Mouse (Mus musculus) forebrain, embryonic 10.5 days (tissue): ENCODE measurements around the gene Hc. TPM values are rescaled to one million over a fixed set of nuclear protein-coding genes. Genes with fewer than 3 reads are reported as not detected.
A peak's percentile ranks its signal among the peaks of the same experiment; 100 is the strongest.

Experiments used
- DNase-seq: peaks from one replicate; pipeline ENCODE4 v3.0.0-alpha.2; 2017; ENCODE audit warnings: low spot score; ENCODE audit errors: extremely low spot score
- H3K27ac ChIP-seq: fragments of 300-500 bp; sonication (generic); 2 replicates; pipeline ENCODE4 v1.5.1; 2016; ENCODE audit warnings: mild to moderate bottlenecking
- H3K27me3 ChIP-seq: fragments of 300-500 bp; sonication (generic); 2 replicates; pipeline ENCODE4 v1.6.1; 2016; ENCODE audit warnings: mild to moderate bottlenecking; ENCODE audit not compliant: poor library complexity, severe bottlenecking
- H3K36me3 ChIP-seq: fragments of 300-500 bp; sonication (generic); replicated peaks from 2 replicates; pipeline ENCODE4 v1.6.1; 2016; ENCODE audit warnings: mild to moderate bottlenecking, moderate library complexity
- H3K4me1 ChIP-seq: fragments of 300-500 bp; sonication (generic); 2 replicates; pipeline ENCODE4 v1.6.1; 2016
- H3K4me3 ChIP-seq: fragments of 300-500 bp; sonication (generic); 2 replicates; pipeline ENCODE4 v1.5.1; 2016; ENCODE audit warnings: mild to moderate bottlenecking, moderate library complexity
- H3K9me3 ChIP-seq: fragments of 300-500 bp; sonication (generic); 2 replicates; pipeline ENCODE4 v1.6.1; 2016; ENCODE audit warnings: mild to moderate bottlenecking, moderate library complexity
- WGBS: fragments of 180-500 bp; shearing (Covaris S2); methylation state at CpG from one replicate; pipeline ENCODE4 v1.1.7; 2016; 5-methylcytosine and 5-hydroxymethylcytosine counted together
- polyA plus RNA-seq: library from polyadenylated mRNA; unstranded; fragments of >200 nt; fragmentation: Nextera tagmentation; extraction: Ambion mirVana; gene quantifications from 2 replicates; pipeline ENCODE4 v1.2.1, GENCODE M21; 2016

Hc gene
- polyA plus RNA-seq, 1 experiment from 2014 or later, result 0.42 TPM

DNA sequence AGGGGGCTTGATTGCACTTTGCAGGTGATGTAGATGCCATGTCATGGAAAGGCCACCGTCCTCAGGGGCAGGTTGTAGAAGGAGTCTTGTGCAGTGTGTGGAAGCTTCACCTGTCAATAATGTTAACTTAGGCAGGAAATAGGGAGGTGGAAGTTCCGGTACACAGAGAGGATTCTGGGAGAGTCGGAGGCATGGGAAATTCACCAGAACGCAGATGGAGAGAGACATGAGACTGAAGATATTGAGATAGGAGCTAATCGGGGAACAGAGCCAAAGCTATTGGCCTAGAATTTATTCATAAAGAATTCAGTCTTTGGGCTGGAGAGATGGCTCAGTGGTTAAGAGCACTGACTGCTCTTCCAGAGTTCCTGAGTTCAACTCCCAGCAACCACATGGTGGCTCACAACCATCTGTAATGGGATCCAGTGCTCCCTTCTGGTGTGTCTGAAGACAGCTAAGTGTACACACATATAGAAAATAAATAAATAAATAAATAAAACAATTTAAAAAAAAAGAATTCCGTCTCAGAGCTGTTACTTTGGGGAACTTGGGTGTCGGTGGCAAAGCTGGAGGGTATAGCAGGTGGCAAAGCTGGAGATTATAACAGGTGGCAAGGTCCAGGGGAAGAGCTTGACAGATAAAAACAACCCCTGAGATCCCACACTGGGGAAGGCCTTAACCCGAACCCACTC is 94.8 kb downstream of the Hc start:
- no peak for DNase-seq
- Histone ChIP-seq H3K9me3 (no peaks in the 10 kb centered on the region), H3K27ac (no peak overlapping the region), H3K27me3 (peaks cover 4% of the 10 kb centered on the region), H3K36me3 (no peaks in the 10 kb centered on the region), H3K4me3 (no peak overlapping the region), H3K4me1 (peaks cover 28% of the 10 kb centered on the region)
- 90% methylated on average over 8 of the region's 8 CpGs for WGBS

DNA sequence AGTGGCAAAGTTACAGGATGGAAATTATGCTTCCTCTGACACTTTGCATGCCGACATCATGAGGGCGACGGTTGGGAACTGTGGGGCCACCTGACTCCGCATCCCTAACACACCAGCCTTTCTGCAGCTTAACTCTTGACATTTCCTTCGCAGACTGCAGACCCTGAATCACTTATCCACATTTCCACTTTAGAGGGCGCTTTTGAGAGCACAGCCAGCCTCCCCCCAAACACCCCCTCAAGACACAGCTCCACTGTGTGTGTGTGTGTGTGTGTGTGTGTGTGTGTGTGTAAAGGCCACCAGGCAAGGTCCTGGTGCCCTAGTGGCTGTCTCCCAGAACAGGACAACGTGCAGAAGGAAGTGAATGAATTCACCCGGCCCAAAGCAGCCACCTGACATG is 95.4 kb downstream of the Hc start:
- WGBS, result 77% methylated on average over 8 of the region's 8 CpGs
- peaks cover 10% of the 10 kb centered on the region for H3K27me3 ChIP-seq
- no peak overlapping the region for H3K4me3 ChIP-seq
- no peaks in the 10 kb centered on the region for H3K9me3 ChIP-seq
- H3K4me1 ChIP-seq, result peaks cover 32% of the 10 kb centered on the region
- no peaks in the 10 kb centered on the region for H3K36me3 ChIP-seq
- H3K27ac ChIP-seq, result no peak overlapping the region
- no peak for DNase-seq

DNA sequence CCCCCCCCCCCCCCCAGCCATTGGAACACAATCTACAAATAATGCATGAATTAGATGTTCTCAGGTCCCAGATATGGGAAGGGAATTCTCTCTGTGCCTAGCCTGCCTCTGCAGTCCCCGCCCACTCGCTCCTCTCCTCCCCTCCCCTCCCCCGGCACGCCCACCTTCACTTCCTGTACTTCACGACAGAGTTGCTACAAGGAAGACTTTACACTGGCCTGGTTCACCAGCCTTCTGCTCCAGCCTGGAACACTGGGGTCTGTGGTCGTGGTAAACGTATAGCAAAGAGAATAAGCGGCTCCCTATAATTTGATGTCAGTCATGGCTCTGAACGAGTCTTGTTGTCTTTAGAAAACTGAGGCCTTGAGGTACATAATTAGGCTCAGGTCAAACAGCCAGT is 95.9 kb downstream of the Hc start:
- Histone ChIP-seq H3K27ac (no peak overlapping the region), H3K27me3 (peaks cover 15% of the 10 kb centered on the region), H3K9me3 (no peaks in the 10 kb centered on the region), H3K36me3 (no peaks in the 10 kb centered on the region), H3K4me3 (no peak overlapping the region), H3K4me1 (peaks cover 32% of the 10 kb centered on the region)
- 47% methylated on average over 9 of the region's 9 CpGs for WGBS
- peak; percentile 43 for DNase-seq

DNA sequence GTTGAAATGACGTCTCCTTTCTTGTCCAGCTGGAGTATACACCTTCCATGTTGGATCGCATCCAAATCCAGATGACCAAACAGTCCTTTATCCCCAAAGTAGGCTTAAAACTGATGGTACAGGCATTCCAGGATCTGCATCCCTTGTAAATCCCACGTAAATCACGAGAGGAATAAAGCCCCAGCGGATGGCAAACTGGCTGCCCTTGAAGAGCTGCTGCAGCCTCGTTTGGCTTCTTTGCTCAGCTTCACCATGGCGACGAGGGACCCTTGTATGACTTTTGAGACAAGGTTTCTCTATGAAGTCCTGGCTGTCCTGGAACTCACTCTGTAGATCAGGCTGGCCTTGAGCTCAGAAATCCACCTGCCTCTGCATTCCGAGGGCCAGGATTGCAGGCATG is 96.6 kb downstream of the Hc start:
- Histone ChIP-seq H3K4me1 (peaks cover 32% of the 10 kb centered on the region), H3K36me3 (no peaks in the 10 kb centered on the region), H3K9me3 (no peaks in the 10 kb centered on the region), H3K27ac (no peak overlapping the region), H3K27me3 (peaks cover 21% of the 10 kb centered on the region), H3K4me3 (no peak overlapping the region)
- no peak for DNase-seq
- WGBS, result 83% methylated on average over 9 of the region's 9 CpGs

DNA sequence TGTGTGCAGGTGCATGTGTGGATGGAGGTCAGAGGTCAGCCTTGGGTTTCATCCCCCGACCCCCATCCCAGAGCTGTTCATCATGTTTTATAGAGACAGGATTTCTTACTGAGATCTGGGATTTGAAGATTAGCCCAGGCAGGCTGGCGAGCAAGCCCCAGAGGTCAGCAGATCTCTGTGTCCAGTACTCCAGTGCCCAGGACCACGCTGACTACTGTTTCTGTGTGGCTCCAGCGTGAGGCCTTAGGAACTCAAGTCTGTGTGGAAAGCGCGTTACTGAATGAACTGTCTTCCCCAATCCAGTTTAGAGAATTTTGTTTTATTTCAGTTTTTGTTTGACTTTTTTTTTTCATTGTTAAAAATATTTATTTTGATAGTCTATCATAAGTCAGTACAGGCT is 97.0 kb downstream of the Hc start:
- WGBS, result 89% methylated on average over 6 of the region's 6 CpGs
- Histone ChIP-seq H3K27me3 (peaks cover 22% of the 10 kb centered on the region), H3K36me3 (no peaks in the 10 kb centered on the region), H3K4me1 (peaks cover 32% of the 10 kb centered on the region), H3K4me3 (no peak overlapping the region), H3K27ac (no peak overlapping the region), H3K9me3 (no peaks in the 10 kb centered on the region)
- no peak for DNase-seq

DNA sequence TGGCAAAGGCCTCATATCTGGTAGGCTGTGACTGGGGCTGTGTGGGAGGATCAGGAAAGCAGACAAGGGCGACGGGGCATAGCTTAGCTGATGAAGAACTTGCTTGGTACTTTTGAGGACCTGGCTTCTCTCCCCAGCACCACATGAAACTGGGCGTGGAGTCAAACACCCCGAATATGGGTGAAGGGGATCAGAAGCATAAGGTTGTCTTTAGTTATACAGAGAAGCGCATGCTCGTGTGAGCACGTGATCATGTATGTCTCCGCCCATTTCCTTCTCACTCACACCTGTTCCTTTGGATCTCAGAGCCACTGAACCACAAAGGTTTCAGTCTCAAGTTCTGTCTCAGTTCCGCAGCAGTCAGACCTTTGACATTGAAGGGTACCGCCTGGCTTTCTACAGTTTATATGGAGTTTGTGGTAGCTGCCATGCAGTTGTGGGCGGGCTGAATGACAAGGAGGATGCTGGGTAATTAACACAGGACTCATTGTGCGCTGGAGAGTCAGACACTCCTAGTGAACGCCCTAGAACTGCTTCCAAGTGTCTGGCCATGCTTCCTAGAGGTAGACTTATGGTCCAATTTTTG is 97.8 kb downstream of the Hc start:
- no peak overlapping the region for H3K27ac ChIP-seq
- H3K36me3 ChIP-seq, result no peaks in the 10 kb centered on the region
- H3K9me3 ChIP-seq, result no peaks in the 10 kb centered on the region
- no peak for DNase-seq
- H3K4me3 ChIP-seq, result no peak overlapping the region
- H3K4me1 ChIP-seq, result peaks cover 32% of the 10 kb centered on the region
- peaks cover 22% of the 10 kb centered on the region for H3K27me3 ChIP-seq
- 86% methylated on average over 13 of the region's 13 CpGs for WGBS

DNA sequence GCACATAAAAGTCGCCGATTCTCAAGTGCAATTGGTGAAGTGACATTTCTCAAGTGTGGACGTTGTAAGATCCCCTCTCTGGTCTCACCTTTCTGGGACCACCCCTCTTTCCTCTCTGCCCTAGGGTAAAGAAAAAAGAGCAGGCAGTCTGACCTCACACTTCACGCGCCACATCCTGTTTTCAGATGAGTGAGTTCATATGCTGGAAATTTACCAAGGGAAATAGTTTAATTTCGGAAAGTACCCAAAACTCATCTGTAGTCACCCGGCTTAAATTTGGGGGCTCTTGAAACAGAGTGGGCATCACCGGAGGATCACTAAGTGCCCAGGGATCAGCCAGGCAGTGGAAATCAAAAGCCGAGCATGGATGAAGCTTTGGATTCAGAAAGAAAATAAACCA is 98.3 kb downstream of the Hc start:
- DNase-seq, result no peak
- no peak overlapping the region for H3K27ac ChIP-seq
- no peak overlapping the region for H3K4me3 ChIP-seq
- H3K4me1 ChIP-seq, result peaks cover 32% of the 10 kb centered on the region
- H3K9me3 ChIP-seq, result no peaks in the 10 kb centered on the region
- no peaks in the 10 kb centered on the region for H3K36me3 ChIP-seq
- peaks cover 22% of the 10 kb centered on the region for H3K27me3 ChIP-seq
- WGBS, result 89% methylated on average over 9 of the region's 9 CpGs

DNA sequence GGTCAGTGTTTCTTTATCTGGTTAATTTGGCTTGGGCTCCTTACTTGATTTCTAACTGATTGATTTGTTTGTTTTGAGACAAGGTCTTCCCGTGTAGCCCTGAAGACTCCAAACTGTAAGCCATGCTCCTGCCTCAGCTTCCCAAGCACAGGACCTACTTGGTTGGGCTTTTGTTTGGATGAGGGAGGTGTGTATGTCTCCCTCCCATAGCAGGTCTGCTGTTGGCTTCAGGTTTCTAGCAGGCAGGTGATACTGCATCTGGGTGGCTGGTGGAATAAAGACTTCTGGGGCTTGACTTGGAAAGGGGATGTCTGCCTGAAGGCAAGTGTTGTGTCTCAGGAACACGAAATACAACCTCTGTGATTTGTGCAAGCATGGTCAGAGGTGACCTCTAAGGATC is 99.0 kb downstream of the Hc start:
- Histone ChIP-seq H3K4me1 (peaks cover 32% of the 10 kb centered on the region), H3K27ac (no peak overlapping the region), H3K9me3 (no peaks in the 10 kb centered on the region), H3K4me3 (no peak overlapping the region), H3K27me3 (peaks cover 22% of the 10 kb centered on the region), H3K36me3 (no peaks in the 10 kb centered on the region)
- 86% methylated on average over 2 of the region's 2 CpGs for WGBS
- no peak for DNase-seq

DNA sequence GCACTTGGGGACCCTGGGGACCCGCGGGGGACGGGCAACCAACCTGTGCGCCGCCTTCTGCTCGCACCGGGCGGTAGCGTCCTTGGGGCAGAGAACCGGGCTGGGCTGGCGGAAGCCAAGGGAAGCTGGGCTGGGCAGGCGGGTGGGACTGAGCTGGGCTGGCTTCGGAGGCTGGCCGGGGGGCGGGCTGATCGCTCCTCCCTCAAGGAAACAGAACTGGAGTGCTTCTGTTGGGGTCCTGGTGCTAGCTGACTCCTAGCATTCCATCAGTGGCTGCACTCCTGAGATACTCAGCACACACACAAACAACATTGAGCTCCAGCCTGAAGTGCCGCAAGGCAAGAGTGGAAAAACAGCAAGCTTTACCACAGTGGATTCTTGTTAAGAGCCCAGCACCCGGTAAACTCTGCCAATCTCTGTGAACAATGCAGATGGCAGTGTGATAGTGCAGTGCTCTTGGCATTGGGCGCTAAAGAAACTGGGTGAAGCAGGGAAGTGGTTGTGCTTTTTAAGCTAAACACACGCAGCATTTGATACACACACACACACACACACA is 99.7 kb downstream of the Hc start, which contains the start of gene Traf1:
Traf1 (minus strand) TSS at position 292 of the 556 bp plus-strand sequence.
- 22% methylated on average over 20 of the region's 20 CpGs for WGBS
- Histone ChIP-seq H3K27me3 (peaks cover 22% of the 10 kb centered on the region), H3K4me3 (peak within 1 kb of the TSS; percentile 35), H3K9me3 (no peaks in the 10 kb centered on the region), H3K36me3 (no peaks in the 10 kb centered on the region), H3K27ac (peak within 1 kb of the TSS; percentile 53; the same call in 1 of the 2 replicates), H3K4me1 (peaks cover 32% of the 10 kb centered on the region)
- DNase-seq, result no peak

DNA sequence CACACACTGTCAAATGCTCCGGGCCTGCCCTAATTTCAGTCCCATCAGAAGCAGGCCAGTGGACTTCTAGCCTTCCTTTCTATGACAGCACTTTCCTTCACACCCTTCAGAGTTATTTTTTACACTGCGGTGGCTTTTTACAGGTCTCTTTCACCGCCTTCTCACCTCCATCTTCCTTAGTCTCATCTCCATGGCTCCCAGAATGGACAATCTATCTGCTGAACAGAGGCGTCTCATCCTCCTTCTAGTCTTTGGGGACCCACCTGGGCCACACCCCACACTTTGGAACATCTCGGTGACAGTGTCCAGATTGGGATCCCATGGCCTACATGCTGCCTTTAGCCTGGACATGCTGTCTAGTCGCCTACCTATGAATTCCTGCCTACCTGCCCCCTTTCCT is 100.3 kb downstream of the Hc start:
- Histone ChIP-seq H3K36me3 (no peaks in the 10 kb centered on the region), H3K4me3 (peak overlapping the region; percentile 35; the same call in 1 of the 2 replicates), H3K4me1 (peaks cover 32% of the 10 kb centered on the region), H3K27me3 (peaks cover 22% of the 10 kb centered on the region), H3K9me3 (no peaks in the 10 kb centered on the region), H3K27ac (peak overlapping the region; percentile 53; the same call in 1 of the 2 replicates)
- WGBS, result 74% methylated on average over 6 of the region's 6 CpGs
- no peak for DNase-seq

DNA sequence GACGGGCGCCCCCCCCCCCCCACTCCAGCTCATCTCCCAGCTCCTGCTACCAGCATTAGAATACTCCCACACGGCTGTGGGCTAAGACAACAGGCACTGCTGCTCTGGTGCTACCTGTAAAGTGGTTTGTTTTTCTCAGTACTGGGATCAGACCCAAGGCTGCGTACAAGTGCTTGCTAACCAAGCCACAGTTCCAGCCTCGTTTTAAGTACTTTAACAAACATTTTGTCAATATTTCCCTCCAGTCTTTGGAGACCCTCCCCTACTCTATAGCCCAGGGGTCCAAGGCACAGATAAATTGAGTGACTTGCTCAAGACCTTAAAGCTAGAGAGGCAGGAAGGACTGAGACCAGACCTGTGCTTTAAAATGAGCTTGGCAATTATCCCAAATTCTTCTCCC is 100.8 kb downstream of the Hc start:
- no peak for DNase-seq
- H3K27me3 ChIP-seq, result peaks cover 22% of the 10 kb centered on the region
- no peaks in the 10 kb centered on the region for H3K36me3 ChIP-seq
- H3K4me3 ChIP-seq, result no peak overlapping the region
- no peak overlapping the region for H3K27ac ChIP-seq
- peaks cover 27% of the 10 kb centered on the region for H3K4me1 ChIP-seq
- WGBS, result 79% methylated on average over 5 of the region's 5 CpGs
- no peaks in the 10 kb centered on the region for H3K9me3 ChIP-seq

DNA sequence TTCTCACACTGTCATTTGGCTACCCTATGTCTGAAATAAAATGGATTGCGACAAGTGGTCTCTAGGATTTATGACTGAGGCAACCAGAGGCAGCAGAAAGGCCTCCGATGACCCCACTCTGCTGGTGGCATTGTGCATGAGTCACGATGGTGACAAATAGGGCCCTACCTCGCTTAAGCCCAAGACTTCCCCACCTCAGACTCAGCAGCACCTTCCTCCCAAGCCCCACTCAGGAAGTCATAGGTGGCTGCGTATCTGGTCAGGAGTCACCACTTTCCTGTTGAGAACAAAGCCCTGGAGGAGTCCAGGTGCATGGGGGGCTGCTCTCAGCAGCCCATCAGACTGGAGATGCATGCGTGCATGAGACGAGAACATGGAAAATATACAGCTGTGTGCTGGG is 102.7 kb downstream of the Hc start:
- H3K4me3 ChIP-seq, result no peak overlapping the region
- H3K9me3 ChIP-seq, result no peaks in the 10 kb centered on the region
- WGBS, result 91% methylated on average over 7 of the region's 7 CpGs
- no peaks in the 10 kb centered on the region for H3K36me3 ChIP-seq
- H3K27ac ChIP-seq, result no peak overlapping the region
- no peak for DNase-seq
- H3K27me3 ChIP-seq, result peaks cover 22% of the 10 kb centered on the region
- peaks cover 11% of the 10 kb centered on the region for H3K4me1 ChIP-seq

DNA sequence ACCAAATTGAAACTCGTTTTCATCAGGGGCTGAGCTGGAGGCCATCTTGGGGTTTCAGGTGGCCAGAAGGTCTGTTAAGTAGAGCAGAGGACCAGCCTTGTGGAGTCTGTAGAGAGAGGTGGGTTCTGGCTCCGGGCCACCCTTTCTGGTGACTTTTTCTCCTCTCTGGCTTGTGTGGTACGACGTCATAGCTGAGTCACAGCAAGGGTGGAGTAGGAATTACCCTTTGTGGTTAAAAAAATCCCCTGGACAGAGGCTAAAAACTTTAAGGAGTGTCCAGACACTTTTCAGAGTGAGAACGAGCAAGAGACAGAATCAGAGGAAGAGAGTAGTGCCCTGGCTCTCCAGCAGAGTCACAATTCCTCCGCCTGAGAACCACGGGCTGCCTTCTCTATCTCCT is 103.2 kb downstream of the Hc start:
- H3K9me3 ChIP-seq, result no peaks in the 10 kb centered on the region
- H3K27me3 ChIP-seq, result peaks cover 22% of the 10 kb centered on the region
- no peak overlapping the region for H3K27ac ChIP-seq
- no peak for DNase-seq
- 90% methylated on average over 7 of the region's 7 CpGs for WGBS
- peaks cover 9% of the 10 kb centered on the region for H3K4me1 ChIP-seq
- no peaks in the 10 kb centered on the region for H3K36me3 ChIP-seq
- H3K4me3 ChIP-seq, result no peak overlapping the region
